Mouse (Mus musculus) forebrain, embryonic 16.5 days (tissue): ENCODE results near the gene Adam11. TPM values are rescaled to one million over a fixed set of nuclear protein-coding genes. Genes with fewer than 3 reads are reported as not detected.

ENCODE experiments used
- ATAC-seq: fragments of 200-750 bp; cut with Nextera tagmentation; 2 replicates; pipeline ENCODE4 v1.8.0; 2017; ENCODE audit warnings: mild to moderate bottlenecking, moderate library complexity
- H3K27ac ChIP-seq: fragments of 300-500 bp; sonication (generic); 2 replicates; pipeline ENCODE4 v1.5.1; 2014; ENCODE audit warnings: low read length, control low read depth
- H3K27me3 ChIP-seq: fragments of 300-500 bp; sonication (generic); replicated peaks from 2 replicates; pipeline ENCODE4 v1.6.1; 2014; ENCODE audit warnings: low read length; ENCODE audit not compliant: control insufficient read depth, insufficient read depth
- H3K36me3 ChIP-seq: fragments of 300-500 bp; sonication (generic); 2 replicates; pipeline ENCODE4 v1.6.1; 2014; ENCODE audit not compliant: control insufficient read depth, insufficient read depth
- H3K4me1 ChIP-seq: fragments of 300-500 bp; sonication (generic); replicated peaks from 2 replicates; pipeline ENCODE4 v1.6.1; 2014; ENCODE audit warnings: low read length; ENCODE audit not compliant: control insufficient read depth, insufficient read depth
- H3K4me2 ChIP-seq: fragments of 300-500 bp; sonication (generic); 2 replicates; pipeline ENCODE4 v1.6.1; 2014; ENCODE audit warnings: mild to moderate bottlenecking, low read length, control low read depth
- H3K4me3 ChIP-seq: fragments of 300-500 bp; sonication (generic); replicated peaks from 2 replicates; pipeline ENCODE4 v1.5.1; 2014; ENCODE audit warnings: mild to moderate bottlenecking, low read length, control low read depth
- H3K9ac ChIP-seq: fragments of 300-500 bp; sonication (generic); replicated peaks from 2 replicates; pipeline ENCODE4 v1.6.1; 2014; ENCODE audit warnings: low read depth, low read length, control low read depth
- H3K9me3 ChIP-seq: fragments of 300-500 bp; sonication (generic); 2 replicates; pipeline ENCODE4 v1.6.1; 2016; ENCODE audit warnings: low read length; ENCODE audit not compliant: control insufficient read depth
- WGBS: fragments of 180-500 bp; shearing (Covaris S2); extraction: QIAGEN DNeasy Blood & Tissue Kit; methylation state at CpG from one replicate; pipeline ENCODE4 v1.1.7; 2014; 5-methylcytosine and 5-hydroxymethylcytosine counted together
- polyA plus RNA-seq: library from polyadenylated mRNA; unstranded; fragments of >200 nt; fragmentation: Nextera tagmentation; extraction: Ambion mirVana; gene quantifications from 2 replicates; pipeline ENCODE4 v1.2.1, GENCODE M21; 2015

Gene Adam11
- polyA plus RNA-seq, 1 experiment from 2014 or later: 33.7 TPM

- H3K4me3 ChIP-seq: no peak overlapping the region
Observed at GRCm38 (mm10) chr11:102763009-102763767, 1.9 kb downstream of the Adam11 start.

GRCm38 (mm10) chr11:102765416-102765815 lies 4.2 kb downstream of the Adam11 start:
- ATAC-seq: no peak
- Histone ChIP-seq H3K4me1 (peaks cover 20% of the 10 kb centered on the region), H3K4me3 (no peak overlapping the region), H3K4me2 (no peak overlapping the region), H3K36me3 (no peaks in the 10 kb centered on the region), H3K9me3 (no peaks in the 10 kb centered on the region), H3K27me3 (no peaks in the 10 kb centered on the region), H3K9ac (no peak overlapping the region), H3K27ac (no peak overlapping the region)
- 90% methylated on average over 5 of the region's 5 CpGs for WGBS

More at GRCm38 (mm10) chr11:102763009-102763767, 1.9 kb downstream of the Adam11 start:
- Histone ChIP-seq H3K36me3 (no peaks in the 10 kb centered on the region), H3K9ac (no peak overlapping the region), H3K9me3 (no peaks in the 10 kb centered on the region), H3K4me2 (no peak overlapping the region), H3K4me1 (peaks cover 18% of the 10 kb centered on the region), H3K27me3 (no peaks in the 10 kb centered on the region), H3K27ac (no peak overlapping the region)
- WGBS: 56% methylated on average over 11 of the region's 11 CpGs
- ATAC-seq: no peak; the same call in 1 of the 2 replicates

GRCm38 (mm10) chr11:102767055-102767670 lies 5.9 kb downstream of the Adam11 start:
- WGBS: 76% methylated on average over 6 of the region's 6 CpGs
- H3K4me3 ChIP-seq: no peak overlapping the region
- H3K27me3 ChIP-seq: no peaks in the 10 kb centered on the region
- H3K36me3 ChIP-seq: no peaks in the 10 kb centered on the region
- H3K4me2 ChIP-seq: no peak overlapping the region
- ATAC-seq: no peak
- H3K9me3 ChIP-seq: no peaks in the 10 kb centered on the region
- H3K4me1 ChIP-seq: peaks cover 14% of the 10 kb centered on the region
- no peak overlapping the region for H3K9ac ChIP-seq
- no peak overlapping the region for H3K27ac ChIP-seq

GRCm38 (mm10) chr11:102769141-102769540 lies 7.9 kb downstream of the Adam11 start:
- no peaks in the 10 kb centered on the region for H3K36me3 ChIP-seq
- no peak overlapping the region for H3K4me2 ChIP-seq
- WGBS: 86% methylated on average over 6 of the region's 6 CpGs
- no peaks in the 10 kb centered on the region for H3K27me3 ChIP-seq
- no peaks in the 10 kb centered on the region for H3K9me3 ChIP-seq
- H3K27ac ChIP-seq: no peak overlapping the region
- no peak for ATAC-seq
- no peak overlapping the region for H3K9ac ChIP-seq
- H3K4me3 ChIP-seq: no peak overlapping the region
- peaks cover 20% of the 10 kb centered on the region for H3K4me1 ChIP-seq

GRCm38 (mm10) chr11:102769993-102770661 lies 8.9 kb downstream of the Adam11 start:
- Histone ChIP-seq H3K36me3 (no peaks in the 10 kb centered on the region), H3K4me1 (peaks cover 24% of the 10 kb centered on the region), H3K9me3 (no peaks in the 10 kb centered on the region), H3K4me3 (no peak overlapping the region), H3K9ac (no peak overlapping the region), H3K27ac (no peak overlapping the region), H3K4me2 (no peak overlapping the region), H3K27me3 (no peaks in the 10 kb centered on the region)
- WGBS: 87% methylated on average over 12 of the region's 12 CpGs
- no peak for ATAC-seq

- no peak overlapping the region for H3K27ac ChIP-seq
- ATAC-seq: no peak
- H3K4me2 ChIP-seq: no peak overlapping the region
- H3K9ac ChIP-seq: no peak overlapping the region; the same call in 1 of the 2 replicates
- no peaks in the 10 kb centered on the region for H3K9me3 ChIP-seq
- H3K36me3 ChIP-seq: no peaks in the 10 kb centered on the region
- no peak overlapping the region for H3K4me3 ChIP-seq
- no peaks in the 10 kb centered on the region for H3K27me3 ChIP-seq
- WGBS: 55% methylated on average over 14 of the region's 15 CpGs
- H3K4me1 ChIP-seq: peaks cover 31% of the 10 kb centered on the region
Observed at GRCm38 (mm10) chr11:102770662-102771435, 9.6 kb downstream of the Adam11 start.

GRCm38 (mm10) chr11:102771916-102772714 lies 10.9 kb downstream of the Adam11 start:
- 23% methylated on average over 16 of the region's 16 CpGs for WGBS
- H3K9me3 ChIP-seq: no peaks in the 10 kb centered on the region
- peaks cover 31% of the 10 kb centered on the region for H3K4me1 ChIP-seq
- no peak for ATAC-seq
- H3K27ac ChIP-seq: no peak overlapping the region
- H3K27me3 ChIP-seq: no peaks in the 10 kb centered on the region
- no peaks in the 10 kb centered on the region for H3K36me3 ChIP-seq
- no peak overlapping the region for H3K4me2 ChIP-seq
- H3K9ac ChIP-seq: no peak overlapping the region
- no peak overlapping the region for H3K4me3 ChIP-seq

GRCm38 (mm10) chr11:102772771-102773700 lies 11.8 kb downstream of the Adam11 start:
- H3K4me2 ChIP-seq: no peak overlapping the region
- H3K27me3 ChIP-seq: no peaks in the 10 kb centered on the region
- no peak overlapping the region for H3K4me3 ChIP-seq
- H3K9me3 ChIP-seq: no peaks in the 10 kb centered on the region
- 59% methylated on average over 18 of the region's 18 CpGs for whole genome bisulfite sequencing
- peaks cover 36% of the 10 kb centered on the region for H3K4me1 ChIP-seq
- no peak for ATAC-seq
- peak overlapping the region; percentile 96; the same call in 1 of the 2 replicates for H3K27ac ChIP-seq
- no peaks in the 10 kb centered on the region; the same call in 1 of the 2 replicates for H3K36me3 ChIP-seq
- no peak overlapping the region for H3K9ac ChIP-seq
